Comparison of ENCODE assay signal across 10 mouse cellular contexts in the genomic region with DNA sequence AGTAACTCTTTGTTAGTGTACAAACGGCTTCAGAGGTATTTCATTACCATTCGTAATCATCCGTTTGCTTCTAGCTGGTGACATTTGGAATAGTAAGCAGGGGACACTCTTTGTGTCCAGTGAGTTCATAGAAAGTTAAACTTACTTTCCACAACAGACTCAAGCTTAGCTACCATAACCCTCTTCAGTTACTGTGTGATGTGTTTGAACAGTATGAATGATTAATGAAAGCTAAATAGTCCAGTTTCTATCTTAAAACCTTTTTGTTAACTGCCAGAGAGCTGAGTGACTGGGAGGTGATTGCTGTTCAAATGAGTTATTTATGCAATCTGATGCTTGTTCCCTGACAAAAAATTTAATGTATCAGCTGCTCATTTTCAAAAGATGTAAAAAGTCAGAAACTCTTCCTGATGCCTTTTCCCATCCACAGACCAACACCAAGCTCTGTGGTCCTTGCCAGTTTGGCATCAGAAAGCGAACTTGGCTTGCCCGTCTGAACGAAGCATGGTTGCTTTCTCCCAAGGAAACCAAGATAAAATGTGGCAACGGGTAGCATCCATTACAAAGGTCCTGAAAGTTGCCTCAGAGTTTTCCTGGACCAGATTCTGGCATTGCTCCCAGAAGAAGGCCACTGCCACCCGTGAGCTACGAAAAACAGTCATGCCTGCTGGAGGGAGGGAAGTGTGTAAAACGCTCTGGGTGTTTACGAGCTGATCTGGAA.
DNase-seq lines count a peak whose midpoint lies in the region; ATAC-seq lines count a peak whose summit lies in the region.
"Had no signal": no experiment of that assay in that cellular context is flagged by ENCODE, and none has a peak within 500 bp of the region (broad histone marks: within the 10 kb centered on the region; RNA-seq: fewer than 3 reads in every experiment).

No protein-coding gene starts in this region.

- peak; percentile 23 for DNase-seq in layer of hippocampus, adult 11-12 months (ENCODE audit: low spot score)
- DNase-seq in layer of hippocampus, adult 9-10 months (ENCODE audit: low spot score): no peak
- DNase-seq in ovary, postnatal 14 days (ENCODE audit: low spot score): peak; percentile 7
- no peak for DNase-seq in ovary, postnatal 10 days (ENCODE audit: low spot score)
- DNase-seq in cerebellum, adult 9-11 months: peak; percentile 39
- DNase-seq in skeletal muscle tissue, adult 2 months (ENCODE audit: low read depth, low spot score): peak; percentile 5
- DNase-seq: liver, postnatal 0 days; thymus, postnatal 25 days had no signal

- no peak for ATAC-seq in megakaryocyte-erythroid progenitor cell, adult 5-6 weeks (replicated peaks; ENCODE audit: low FRiP score, low TSS enrichment, poor library complexity, severe bottlenecking)
- ATAC-seq: intestine, postnatal 0 days; liver, postnatal 0 days had no signal

Comparison
In these comparisons a context has a peak if more than half of its experiments do, and no peak if none do; other contexts are left out.
1. DNase-seq: peak in layer of hippocampus, adult 11-12 months (single experiment), ovary, postnatal 14 days (single experiment), cerebellum, adult 9-11 months (single experiment) and skeletal muscle tissue, adult 2 months (single experiment); none in layer of hippocampus, adult 9-10 months (single experiment) and ovary, postnatal 10 days (single experiment).